Mouse (Mus musculus): ENCODE measurements around the gene 9530077C05Rik. TPM values are rescaled to one million over a fixed set of nuclear protein-coding genes. Genes with fewer than 3 reads are reported as not detected.
A peak's percentile ranks its signal among the peaks of the same experiment; 100 is the strongest.

The 9530077C05Rik gene
- polyA plus RNA-seq, 1 experiment from 2014 or later: 5.8 TPM

DNA sequence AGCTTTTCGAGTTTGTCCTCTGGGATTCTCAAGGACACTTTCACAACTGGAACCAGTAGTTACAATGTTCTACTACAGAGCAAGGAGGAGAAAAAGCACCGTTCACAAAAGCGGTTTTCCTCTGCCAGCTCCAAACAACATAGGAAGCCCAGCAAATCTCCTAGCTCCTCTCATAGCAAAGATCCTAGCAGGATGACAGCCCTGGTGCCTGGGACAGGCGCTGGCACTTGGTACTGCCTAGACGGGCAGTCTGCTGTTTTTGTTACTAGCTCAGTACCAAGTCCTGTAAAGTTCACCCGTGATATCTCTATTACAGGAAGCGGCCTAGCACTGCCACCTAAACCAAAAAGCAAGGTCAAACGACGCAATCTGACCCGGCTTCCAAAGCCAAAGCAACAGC is 12.9 kb downstream of the 9530077C05Rik start:
- H3K4me2 ChIP-seq (replicated peaks; ENCODE audit: low read depth, low read length): no peak overlapping the region
- no peaks in the 10 kb centered on the region for H3K36me3 ChIP-seq (ENCODE audit: control insufficient read depth, insufficient read depth, low read length)
- H3K4me1 ChIP-seq (ENCODE audit: control insufficient read depth, insufficient read depth, low read length): peaks cover 9% of the 10 kb centered on the region; the same call in 1 of the 2 replicates
- H3K27ac ChIP-seq (ENCODE audit: low read depth, low read length): no peak overlapping the region
- no peak for ATAC-seq (ENCODE audit: low FRiP score, low TSS enrichment)
- no peaks in the 10 kb centered on the region for H3K27me3 ChIP-seq (ENCODE audit: control insufficient read depth, insufficient read depth, low read length)
- no peaks in the 10 kb centered on the region for H3K9me3 ChIP-seq (ENCODE audit: control insufficient read depth, low read length)
- H3K9ac ChIP-seq (ENCODE audit: low read depth, low read length): no peak overlapping the region
- no peak overlapping the region for H3K4me3 ChIP-seq (ENCODE audit: low read length)
- WGBS: 49% methylated on average over 10 of the region's 10 CpGs

DNA sequence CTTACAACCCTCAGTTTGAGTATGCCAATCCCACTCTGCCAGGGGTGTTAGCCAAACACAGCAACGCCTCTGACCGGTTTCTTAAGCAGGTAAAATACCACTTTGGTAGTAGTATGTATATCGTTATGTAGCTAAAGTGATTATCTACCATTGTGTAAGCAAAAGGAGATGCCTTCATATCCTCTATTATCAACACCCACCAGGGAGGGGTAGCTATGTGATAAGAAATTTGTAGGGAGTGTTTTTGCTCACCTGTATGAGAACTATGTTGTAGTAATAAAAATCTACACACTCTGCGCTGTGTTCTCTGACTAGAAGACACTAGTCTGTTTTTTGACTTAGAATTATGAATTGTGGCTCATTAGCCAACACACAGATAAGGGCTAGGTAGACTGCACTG is 13.4 kb downstream of the 9530077C05Rik start:
- H3K9ac ChIP-seq (ENCODE audit: low read depth, low read length): no peak overlapping the region
- no peak overlapping the region for H3K4me3 ChIP-seq (ENCODE audit: low read length)
- H3K36me3 ChIP-seq (ENCODE audit: control insufficient read depth, insufficient read depth, low read length): no peaks in the 10 kb centered on the region
- H3K4me2 ChIP-seq (replicated peaks; ENCODE audit: low read depth, low read length): no peak overlapping the region
- H3K27ac ChIP-seq (ENCODE audit: low read depth, low read length): no peak overlapping the region
- no peaks in the 10 kb centered on the region for H3K9me3 ChIP-seq (ENCODE audit: control insufficient read depth, low read length)
- 88% methylated on average over 4 of the region's 4 CpGs for WGBS
- ATAC-seq (ENCODE audit: low FRiP score, low TSS enrichment): no peak
- H3K4me1 ChIP-seq (ENCODE audit: control insufficient read depth, insufficient read depth, low read length): peaks cover 13% of the 10 kb centered on the region
- H3K27me3 ChIP-seq (ENCODE audit: control insufficient read depth, insufficient read depth, low read length): no peaks in the 10 kb centered on the region

DNA sequence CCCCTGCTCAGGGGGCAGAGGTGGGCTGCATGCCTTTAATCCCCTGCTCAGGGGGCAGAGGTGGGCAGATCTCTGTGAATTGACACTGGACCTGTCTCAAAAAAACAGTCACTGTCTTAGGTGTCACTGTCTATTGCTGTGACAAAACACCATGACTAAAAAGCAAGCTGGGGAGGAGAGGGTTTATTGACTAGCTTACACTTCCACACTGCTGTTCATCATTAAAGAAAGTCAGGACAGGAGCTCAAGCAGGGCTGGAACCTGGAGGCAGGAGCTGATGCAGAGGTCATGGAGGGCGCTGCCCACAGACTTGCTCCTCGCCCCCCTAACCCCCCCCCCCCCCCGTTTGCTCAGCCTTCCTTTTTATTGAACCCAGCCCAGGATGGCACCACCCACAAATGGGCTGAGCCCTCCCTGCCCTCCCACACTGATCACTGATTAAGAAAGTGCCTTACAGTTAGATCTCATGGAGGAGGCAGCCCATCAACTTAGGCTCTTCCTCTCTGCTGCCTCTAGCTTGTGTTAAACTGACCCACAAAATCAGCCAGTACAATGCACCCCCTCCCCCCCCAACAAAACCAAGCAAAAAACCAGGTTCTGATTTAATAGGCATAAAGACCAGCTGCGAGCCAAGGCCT is 16.8 kb downstream of the 9530077C05Rik start:
- no peak overlapping the region for H3K27ac ChIP-seq (ENCODE audit: low read depth, low read length)

DNA sequence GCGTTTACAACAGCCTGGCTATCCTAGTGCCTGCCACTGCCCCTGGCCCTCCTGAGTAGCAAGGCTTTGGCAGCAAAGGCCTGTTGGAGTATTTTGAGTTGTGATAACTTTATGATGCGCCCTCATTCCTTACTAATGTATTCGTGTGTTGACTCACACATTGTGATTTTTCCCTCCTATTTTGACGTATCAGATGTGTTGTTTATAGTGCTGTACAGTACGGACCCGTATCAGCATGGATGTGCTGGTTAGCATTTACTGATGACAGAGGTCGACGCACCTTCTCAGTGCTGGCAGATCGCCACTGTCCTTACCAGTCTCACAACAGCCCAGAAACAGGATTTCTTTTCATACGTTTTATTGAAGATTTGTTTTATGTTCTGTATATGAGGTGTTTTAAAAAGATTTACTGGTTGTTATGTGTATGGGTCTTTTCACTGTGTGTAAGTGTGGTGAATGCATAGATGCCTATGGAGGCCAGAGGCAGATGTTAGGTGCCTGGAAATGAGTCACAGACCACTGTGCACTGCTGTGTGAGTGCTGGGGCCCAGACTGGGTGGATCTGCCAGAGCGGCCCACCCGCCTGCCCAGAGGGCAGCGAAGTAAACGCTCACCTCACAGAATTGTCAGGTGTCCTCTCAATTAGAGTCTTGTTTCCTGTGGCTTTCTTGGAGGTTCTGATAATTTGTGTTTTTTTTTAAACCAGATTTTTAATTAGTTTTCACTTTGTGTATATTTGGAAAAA is 17.5 kb downstream of the 9530077C05Rik start:
- no peaks in the 10 kb centered on the region for H3K9me3 ChIP-seq (ENCODE audit: control insufficient read depth, low read length)
- no peaks in the 10 kb centered on the region for H3K27me3 ChIP-seq (ENCODE audit: control insufficient read depth, insufficient read depth, low read length)
- WGBS: 70% methylated on average over 14 of the region's 14 CpGs
- no peak overlapping the region for H3K9ac ChIP-seq (ENCODE audit: low read depth, low read length)
- ATAC-seq (ENCODE audit: low FRiP score, low TSS enrichment): 0 out of 2 replicates have a peak, but pooled peaks have one; percentile 55
- H3K4me3 ChIP-seq (ENCODE audit: low read length): no peak overlapping the region
- no peak overlapping the region for H3K4me2 ChIP-seq (replicated peaks; ENCODE audit: low read depth, low read length)
- H3K36me3 ChIP-seq (ENCODE audit: control insufficient read depth, insufficient read depth, low read length): no peaks in the 10 kb centered on the region
- H3K4me1 ChIP-seq (ENCODE audit: control insufficient read depth, insufficient read depth, low read length): peaks cover 20% of the 10 kb centered on the region
- H3K27ac ChIP-seq (ENCODE audit: low read depth, low read length): no peak overlapping the region

More for the DNA sequence above, 16.8 kb downstream of the 9530077C05Rik start:
- Histone ChIP-seq H3K27me3 (ENCODE audit: control insufficient read depth, insufficient read depth, low read length) (no peaks in the 10 kb centered on the region), H3K9me3 (ENCODE audit: control insufficient read depth, low read length) (no peaks in the 10 kb centered on the region), H3K4me3 (ENCODE audit: low read length) (no peak overlapping the region), H3K4me1 (ENCODE audit: control insufficient read depth, insufficient read depth, low read length) (peaks cover 20% of the 10 kb centered on the region), H3K9ac (ENCODE audit: low read depth, low read length) (no peak overlapping the region), H3K36me3 (ENCODE audit: control insufficient read depth, insufficient read depth, low read length) (no peaks in the 10 kb centered on the region), H3K4me2 (replicated peaks; ENCODE audit: low read depth, low read length) (no peak overlapping the region)
- 0 out of 2 replicates have a peak, but pooled peaks have one; percentile 26 for ATAC-seq (ENCODE audit: low FRiP score, low TSS enrichment)
- WGBS: 53% methylated on average over 2 of the region's 4 CpGs

DNA sequence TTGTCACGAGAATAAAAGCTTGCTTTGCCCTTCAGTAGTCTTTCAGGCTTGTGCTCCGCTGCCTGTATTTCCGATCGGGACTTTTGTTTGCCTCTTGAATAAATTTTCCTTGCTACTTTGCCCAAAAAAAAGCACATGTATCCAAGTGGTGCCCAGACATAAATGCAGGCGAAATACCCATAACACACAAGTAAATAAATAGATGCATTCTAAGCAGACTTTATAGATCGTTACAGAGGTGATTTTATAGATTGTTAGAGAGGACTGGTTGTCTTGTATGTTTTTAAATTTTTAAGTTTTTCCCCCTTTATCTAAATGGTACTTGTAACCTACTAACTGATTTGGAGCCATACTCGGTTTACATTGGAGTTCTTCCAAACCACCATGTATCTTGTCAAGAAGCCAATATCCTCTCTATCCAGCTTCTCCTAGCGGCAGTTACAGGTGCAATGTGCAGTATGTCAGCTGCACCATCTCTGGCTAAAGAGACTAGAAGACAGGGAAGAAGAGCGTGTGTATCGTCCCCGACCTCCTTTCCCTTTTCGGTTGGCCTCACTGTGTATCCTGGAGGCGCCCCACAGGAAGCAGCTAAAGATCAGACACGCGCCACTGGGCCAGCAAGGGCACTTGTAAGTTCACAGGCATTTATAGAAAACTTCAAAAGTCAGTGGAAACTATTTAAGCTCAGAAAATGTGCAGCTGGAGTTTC is 18.4 kb downstream of the 9530077C05Rik start:
- no peaks in the 10 kb centered on the region for H3K36me3 ChIP-seq (ENCODE audit: control insufficient read depth, insufficient read depth, low read length)
- no peaks in the 10 kb centered on the region for H3K27me3 ChIP-seq (ENCODE audit: control insufficient read depth, insufficient read depth, low read length)
- no peak overlapping the region for H3K4me3 ChIP-seq (ENCODE audit: low read length)
- peak; percentile 64 for ATAC-seq (ENCODE audit: low FRiP score, low TSS enrichment)
- H3K4me2 ChIP-seq (replicated peaks; ENCODE audit: low read depth, low read length): peak overlapping the region; percentile 9
- peaks cover 20% of the 10 kb centered on the region for H3K4me1 ChIP-seq (ENCODE audit: control insufficient read depth, insufficient read depth, low read length)
- H3K9me3 ChIP-seq (ENCODE audit: control insufficient read depth, low read length): no peaks in the 10 kb centered on the region
- no peak overlapping the region for H3K9ac ChIP-seq (ENCODE audit: low read depth, low read length)
- peak overlapping the region; percentile 44; the same call in 1 of the 2 replicates for H3K27ac ChIP-seq (ENCODE audit: low read depth, low read length)
- WGBS: 33% methylated on average over 15 of the region's 15 CpGs

DNA sequence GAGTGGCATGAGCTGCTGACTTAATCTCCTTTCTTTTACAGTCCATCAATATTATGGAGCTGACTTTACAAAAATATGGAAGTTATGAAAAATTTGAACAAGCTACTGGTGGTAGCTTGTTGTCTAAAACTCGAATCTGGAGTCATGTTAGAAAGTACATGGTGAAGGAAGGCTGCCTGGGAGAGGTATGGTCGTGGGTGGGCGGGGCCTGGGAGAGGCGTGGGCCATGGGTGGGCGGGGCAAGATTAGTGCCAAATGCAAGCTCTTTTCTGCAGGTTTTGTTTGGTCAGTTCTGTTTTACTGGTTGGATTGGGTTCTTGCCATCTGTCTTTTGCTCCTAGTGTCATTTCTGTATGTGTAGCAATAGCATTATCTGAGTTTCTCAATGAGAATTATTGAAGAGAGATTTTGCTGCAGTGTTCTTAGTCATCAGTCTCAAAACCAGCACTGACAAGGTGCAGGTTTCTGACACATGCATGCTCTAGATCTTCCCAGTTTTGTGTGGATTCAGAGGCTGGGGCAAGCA is 19.1 kb downstream of the 9530077C05Rik start:
- Histone ChIP-seq H3K9me3 (ENCODE audit: control insufficient read depth, low read length) (no peaks in the 10 kb centered on the region), H3K9ac (ENCODE audit: low read depth, low read length) (no peak overlapping the region), H3K4me1 (ENCODE audit: control insufficient read depth, insufficient read depth, low read length) (peaks cover 20% of the 10 kb centered on the region), H3K4me2 (replicated peaks; ENCODE audit: low read depth, low read length) (peak overlapping the region; percentile 9), H3K27ac (ENCODE audit: low read depth, low read length) (peak overlapping the region; percentile 44; the same call in 1 of the 2 replicates), H3K4me3 (ENCODE audit: low read length) (no peak overlapping the region), H3K27me3 (ENCODE audit: control insufficient read depth, insufficient read depth, low read length) (no peaks in the 10 kb centered on the region), H3K36me3 (ENCODE audit: control insufficient read depth, insufficient read depth, low read length) (no peaks in the 10 kb centered on the region)
- WGBS: 37% methylated on average over 5 of the region's 5 CpGs
- ATAC-seq (ENCODE audit: low FRiP score, low TSS enrichment): peak; percentile 50

DNA sequence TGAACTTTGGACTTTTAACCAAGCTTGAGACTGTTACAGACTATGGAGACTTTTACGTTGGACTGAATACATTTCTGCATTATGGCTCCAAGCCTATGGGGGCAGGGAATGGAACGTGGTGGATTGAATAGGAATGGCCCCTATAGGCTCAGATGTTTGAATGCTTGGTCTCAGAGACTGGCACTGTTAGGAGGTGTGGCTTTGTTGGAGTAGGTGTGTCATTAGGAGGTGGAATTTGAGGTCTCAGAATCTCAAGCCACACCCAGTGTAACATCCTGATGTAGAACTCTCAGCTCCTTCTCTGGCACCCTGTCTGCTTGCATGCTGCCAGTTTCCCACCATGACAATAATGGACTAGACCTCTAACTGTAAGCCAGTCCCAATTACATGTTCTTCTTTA is 21.9 kb downstream of the 9530077C05Rik start:
- no peaks in the 10 kb centered on the region for H3K9me3 ChIP-seq (ENCODE audit: control insufficient read depth, low read length)
- no peak overlapping the region for H3K4me2 ChIP-seq (replicated peaks; ENCODE audit: low read depth, low read length)
- H3K4me3 ChIP-seq (ENCODE audit: low read length): no peak overlapping the region
- H3K36me3 ChIP-seq (ENCODE audit: control insufficient read depth, insufficient read depth, low read length): no peaks in the 10 kb centered on the region
- no peak overlapping the region for H3K9ac ChIP-seq (ENCODE audit: low read depth, low read length)
- peaks cover 20% of the 10 kb centered on the region for H3K4me1 ChIP-seq (ENCODE audit: control insufficient read depth, insufficient read depth, low read length)
- 65% methylated on average over 2 of the region's 2 CpGs for WGBS
- no peak for ATAC-seq (ENCODE audit: low FRiP score, low TSS enrichment)
- H3K27me3 ChIP-seq (ENCODE audit: control insufficient read depth, insufficient read depth, low read length): no peaks in the 10 kb centered on the region
- no peak overlapping the region for H3K27ac ChIP-seq (ENCODE audit: low read depth, low read length)

DNA sequence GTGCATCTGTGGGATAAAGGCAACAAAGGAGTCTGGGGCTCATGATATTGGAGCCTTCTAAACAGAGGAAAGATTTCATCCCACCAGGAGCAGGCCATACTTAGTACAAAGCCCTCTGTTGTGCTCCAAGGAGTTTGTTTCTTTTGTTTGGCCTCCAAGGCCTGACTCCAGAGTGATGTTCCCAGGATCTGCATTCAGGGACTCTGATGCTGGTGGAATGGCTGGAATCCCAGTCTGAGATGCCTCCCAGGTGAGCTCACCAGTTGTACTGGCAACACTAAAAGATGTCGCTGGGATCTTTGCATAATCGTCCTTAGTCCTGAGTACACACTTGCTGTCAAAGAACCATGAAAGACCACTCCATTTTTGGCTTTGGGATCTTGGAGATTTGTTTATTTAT is 22.8 kb downstream of the 9530077C05Rik start:
- no peak for ATAC-seq (ENCODE audit: low FRiP score, low TSS enrichment)
- 95% methylated on average over 2 of the region's 2 CpGs for WGBS
- peaks cover 12% of the 10 kb centered on the region for H3K4me1 ChIP-seq (ENCODE audit: control insufficient read depth, insufficient read depth, low read length)

More for the DNA sequence above, 22.8 kb downstream of the 9530077C05Rik start:
- Histone ChIP-seq H3K9me3 (ENCODE audit: control insufficient read depth, low read length) (no peaks in the 10 kb centered on the region), H3K27ac (ENCODE audit: low read depth, low read length) (no peak overlapping the region), H3K27me3 (ENCODE audit: control insufficient read depth, insufficient read depth, low read length) (no peaks in the 10 kb centered on the region), H3K36me3 (ENCODE audit: control insufficient read depth, insufficient read depth, low read length) (no peaks in the 10 kb centered on the region), H3K4me2 (replicated peaks; ENCODE audit: low read depth, low read length) (no peak overlapping the region), H3K4me3 (ENCODE audit: low read length) (no peak overlapping the region), H3K9ac (ENCODE audit: low read depth, low read length) (no peak overlapping the region)

Data from kidney, embryonic 14.5 days (tissue).